Mouse (Mus musculus) neural tube, embryonic 11.5 days (tissue): ENCODE data around the gene 4933430I17Rik. TPM values are rescaled to one million over a fixed set of nuclear protein-coding genes. Genes with fewer than 3 reads are reported as not detected.

Source experiments
- ATAC-seq: fragments of 200-750 bp; cut with Nextera tagmentation; 2 replicates; pipeline ENCODE4 v1.8.0; 2017; ENCODE audit warnings: moderate number of reproducible peaks, mild to moderate bottlenecking, moderate TSS enrichment, moderate library complexity; ENCODE audit not compliant: insufficient read depth, low FRiP score, low TSS enrichment
- DNase-seq: peaks from one replicate; pipeline ENCODE4 v3.0.0-alpha.2; 2015; ENCODE audit warnings: low spot score
- H3K27ac ChIP-seq: fragments of 300-500 bp; sonication (generic); 2 replicates; pipeline ENCODE4 v1.5.1; 2014; ENCODE audit warnings: low read depth, mild to moderate bottlenecking, low read length
- H3K27me3 ChIP-seq: fragments of 300-500 bp; sonication (generic); 2 replicates; pipeline ENCODE4 v1.6.1; 2014; ENCODE audit warnings: mild to moderate bottlenecking, low read length, mixed read lengths; ENCODE audit not compliant: control insufficient read depth, insufficient read depth
- H3K36me3 ChIP-seq: fragments of 300-500 bp; sonication (generic); 2 replicates; pipeline ENCODE4 v1.6.1; 2014; ENCODE audit warnings: mild to moderate bottlenecking, low read length, moderate library complexity, mixed read lengths; ENCODE audit not compliant: control insufficient read depth, insufficient read depth
- H3K4me1 ChIP-seq: fragments of 300-500 bp; sonication (generic); 2 replicates; pipeline ENCODE4 v1.6.1; 2014; ENCODE audit warnings: low read length, mixed read lengths; ENCODE audit not compliant: control insufficient read depth, insufficient read depth
- H3K4me2 ChIP-seq: fragments of 300-500 bp; sonication (generic); 2 replicates; pipeline ENCODE4 v1.6.1; 2014; ENCODE audit warnings: low read depth, mild to moderate bottlenecking, moderate library complexity
- H3K4me3 ChIP-seq: fragments of 300-500 bp; sonication (generic); 2 replicates; pipeline ENCODE4 v1.5.1; 2014; ENCODE audit warnings: low read depth, low read length
- H3K9ac ChIP-seq: fragments of 300-500 bp; sonication (generic); 2 replicates; pipeline ENCODE4 v1.6.1; 2014; ENCODE audit warnings: mild to moderate bottlenecking, low read length
- H3K9me3 ChIP-seq: fragments of 300-500 bp; sonication (generic); 2 replicates; pipeline ENCODE4 v1.6.1; 2016; ENCODE audit warnings: low read length; ENCODE audit not compliant: control insufficient read depth
- WGBS: fragments of 180-500 bp; shearing (Covaris S2); extraction: QIAGEN DNeasy Blood & Tissue Kit; methylation state at CpG from one replicate; pipeline ENCODE4 v1.1.7; 2014; 5-methylcytosine and 5-hydroxymethylcytosine counted together
- polyA plus RNA-seq: library from polyadenylated mRNA; unstranded; fragments of >200 nt; fragmentation: Nextera tagmentation; extraction: Ambion mirVana; gene quantifications from 2 replicates; pipeline ENCODE4 v1.2.1, GENCODE M21; 2014

The 4933430I17Rik gene
- polyA plus RNA-seq, 1 experiment from 2014 or later, result 1.0 TPM

- Histone ChIP-seq H3K9me3 (no peaks in the 10 kb centered on the region), H3K4me1 (no peaks in the 10 kb centered on the region), H3K27ac (no peak overlapping the region), H3K4me2 (no peak overlapping the region), H3K4me3 (no peak overlapping the region), H3K9ac (no peak overlapping the region), H3K36me3 (no peaks in the 10 kb centered on the region), H3K27me3 (peaks cover 1% of the 10 kb centered on the region)
- ATAC-seq (no peak), DNase-seq (no peak)
- WGBS, result 91% methylated on average over 8 of the region's 8 CpGs
Measured at GRCm38 (mm10) chr4:62485450-62486161, 39.6 kb upstream of the 4933430I17Rik start.

- Histone ChIP-seq H3K9ac (no peak overlapping the region), H3K4me1 (no peaks in the 10 kb centered on the region), H3K27me3 (no peaks in the 10 kb centered on the region; the same call in 1 of the 2 replicates), H3K4me3 (no peak overlapping the region), H3K27ac (no peak overlapping the region), H3K9me3 (no peaks in the 10 kb centered on the region), H3K36me3 (no peaks in the 10 kb centered on the region), H3K4me2 (no peak overlapping the region)
- ATAC-seq (no peak), DNase-seq (no peak)
- WGBS, result 90% methylated on average over 15 of the region's 15 CpGs
Measured at GRCm38 (mm10) chr4:62486162-62486696, 38.9 kb upstream of the 4933430I17Rik start.

DNA sequence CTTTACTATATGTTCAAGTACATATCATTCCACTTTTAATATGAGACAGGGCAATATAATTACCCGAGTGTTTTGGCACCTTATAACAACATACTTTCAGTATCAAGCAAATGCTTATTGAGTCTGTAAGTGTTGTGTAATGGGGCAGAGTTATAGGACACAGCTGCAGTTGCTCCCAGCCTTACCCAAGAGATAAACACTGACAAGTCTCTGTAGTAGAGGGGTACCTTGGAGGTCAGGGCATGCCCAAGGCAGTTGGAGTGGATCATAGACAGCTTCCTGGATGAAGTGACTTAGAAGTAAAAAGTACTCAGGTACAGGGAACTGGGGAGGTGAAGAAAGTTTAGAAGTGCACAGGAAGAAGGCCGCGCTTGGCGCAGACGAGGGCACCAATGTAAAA, 38.0 kb upstream of the 4933430I17Rik start:
- no peak for ATAC-seq
- H3K36me3 ChIP-seq, result no peaks in the 10 kb centered on the region
- 95% methylated on average over 5 of the region's 5 CpGs for WGBS

DNA sequence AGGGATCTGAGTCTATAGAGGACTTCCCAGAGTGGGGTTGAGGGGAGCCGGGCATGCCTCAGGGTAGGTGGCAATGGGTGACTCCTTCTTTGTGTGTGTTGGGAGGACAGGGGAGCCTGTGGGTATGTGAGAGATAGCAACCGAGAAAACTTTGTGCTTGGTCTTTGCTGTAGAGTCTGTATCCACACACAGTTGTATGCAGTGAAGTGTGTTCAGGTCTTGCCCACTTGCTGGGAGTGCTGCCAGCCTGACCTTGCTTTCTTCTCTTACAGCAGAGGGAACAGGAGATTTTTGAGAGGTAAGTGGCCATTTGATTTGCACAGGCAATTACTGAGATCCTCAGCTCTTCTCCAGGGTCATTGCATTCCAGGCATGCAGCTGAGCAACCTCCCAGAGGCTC, 37.3 kb upstream of the 4933430I17Rik start:
- Histone ChIP-seq H3K4me2 (no peak overlapping the region), H3K4me1 (no peaks in the 10 kb centered on the region), H3K4me3 (no peak overlapping the region), H3K9ac (no peak overlapping the region), H3K27me3 (no peaks in the 10 kb centered on the region), H3K9me3 (no peaks in the 10 kb centered on the region), H3K36me3 (no peaks in the 10 kb centered on the region), H3K27ac (no peak overlapping the region)
- no peak for DNase-seq
- ATAC-seq, result no peak
- 70% methylated on average over 2 of the region's 2 CpGs for WGBS

More for the DNA sequence above, 38.0 kb upstream of the 4933430I17Rik start:
- H3K27me3 ChIP-seq, result no peaks in the 10 kb centered on the region
- DNase-seq, result no peak
- H3K4me2 ChIP-seq, result no peak overlapping the region
- no peak overlapping the region for H3K9ac ChIP-seq
- H3K4me1 ChIP-seq, result no peaks in the 10 kb centered on the region
- H3K27ac ChIP-seq, result no peak overlapping the region
- no peaks in the 10 kb centered on the region for H3K9me3 ChIP-seq
- H3K4me3 ChIP-seq, result no peak overlapping the region

DNA sequence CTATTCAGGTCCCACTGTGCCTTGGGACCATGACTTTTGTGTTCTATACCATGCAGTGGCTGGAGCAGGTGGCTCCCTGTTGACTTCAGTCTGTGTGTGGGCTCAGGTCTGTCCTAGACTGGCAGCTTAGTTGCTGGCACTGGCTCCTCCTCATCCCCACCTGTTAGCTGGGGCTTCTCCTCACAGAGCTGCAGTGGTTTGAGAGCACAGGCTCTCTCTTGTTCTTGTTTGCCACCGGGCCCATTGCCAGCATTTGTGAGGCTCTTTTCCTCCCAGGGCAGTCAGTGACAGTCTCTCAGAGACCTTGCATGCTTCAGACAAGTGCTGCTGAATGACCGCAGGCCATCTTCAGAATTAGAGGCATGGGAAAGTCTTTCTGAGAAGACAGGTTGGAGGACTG, 32.5 kb upstream of the 4933430I17Rik start:
- no peaks in the 10 kb centered on the region for H3K9me3 ChIP-seq
- 94% methylated on average over 2 of the region's 2 CpGs for WGBS
- DNase-seq (no peak), ATAC-seq (no peak)
- no peak overlapping the region for H3K4me3 ChIP-seq
- H3K27me3 ChIP-seq, result no peaks in the 10 kb centered on the region
- no peak overlapping the region for H3K27ac ChIP-seq
- H3K4me2 ChIP-seq, result no peak overlapping the region
- no peaks in the 10 kb centered on the region for H3K4me1 ChIP-seq
- H3K9ac ChIP-seq, result no peak overlapping the region
- no peaks in the 10 kb centered on the region for H3K36me3 ChIP-seq

DNA sequence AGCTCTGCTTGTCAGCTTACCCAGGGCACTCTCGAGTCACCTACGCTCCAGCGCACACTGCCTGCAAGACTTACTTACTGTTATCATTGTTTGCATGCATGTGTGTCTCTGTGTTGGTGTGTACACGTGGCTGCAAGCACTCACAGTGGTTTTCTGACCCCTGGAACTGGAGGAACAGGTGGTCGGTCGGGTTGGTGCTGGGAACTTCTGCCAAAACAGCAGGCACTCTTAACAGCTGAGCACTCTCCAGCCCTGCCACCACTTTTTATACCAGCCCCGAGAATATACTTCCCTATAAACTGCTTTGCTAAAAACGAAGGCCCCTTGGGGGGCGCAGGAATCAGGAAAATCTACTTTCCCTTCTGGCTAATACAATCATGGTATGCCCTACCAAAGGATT, 30.9 kb upstream of the 4933430I17Rik start:
- H3K27me3 ChIP-seq, result no peaks in the 10 kb centered on the region
- no peak for DNase-seq
- H3K36me3 ChIP-seq, result no peaks in the 10 kb centered on the region; the same call in 1 of the 2 replicates
- 74% methylated on average over 9 of the region's 9 CpGs for WGBS
- H3K9me3 ChIP-seq, result no peaks in the 10 kb centered on the region
- no peaks in the 10 kb centered on the region for H3K4me1 ChIP-seq
- no peak for ATAC-seq
- no peak overlapping the region for H3K4me3 ChIP-seq
- H3K27ac ChIP-seq, result no peak overlapping the region
- H3K9ac ChIP-seq, result no peak overlapping the region
- no peak overlapping the region for H3K4me2 ChIP-seq

GRCm38 (mm10) chr4:62495946-62496345, 29.2 kb upstream of the 4933430I17Rik start:
- Histone ChIP-seq H3K4me3 (no peak overlapping the region), H3K36me3 (no peaks in the 10 kb centered on the region; the same call in 1 of the 2 replicates), H3K27me3 (no peaks in the 10 kb centered on the region), H3K9ac (no peak overlapping the region), H3K4me2 (no peak overlapping the region), H3K27ac (no peak overlapping the region), H3K4me1 (no peaks in the 10 kb centered on the region), H3K9me3 (no peaks in the 10 kb centered on the region)
- 82% methylated on average over 8 of the region's 8 CpGs for WGBS
- ATAC-seq (no peak), DNase-seq (no peak)

DNA sequence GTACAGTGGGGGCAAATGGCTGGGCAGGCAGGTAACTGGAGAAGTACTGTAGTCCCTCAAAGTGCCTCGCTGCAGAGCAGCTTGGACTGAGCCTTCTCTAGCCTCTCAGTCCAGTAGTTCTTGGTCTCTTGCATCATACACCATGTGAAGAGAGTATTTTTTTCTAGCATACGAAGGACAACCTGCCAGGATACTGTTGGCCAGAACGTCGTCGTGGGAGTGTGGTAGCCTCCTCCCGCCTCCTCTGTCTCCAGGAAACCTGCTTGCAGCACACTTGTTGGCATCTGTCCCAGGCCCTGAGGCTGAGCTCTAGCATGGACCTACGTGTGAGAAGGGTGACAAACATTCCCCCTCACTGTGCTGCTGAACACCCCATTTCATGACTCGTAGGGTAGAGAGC, 28.4 kb upstream of the 4933430I17Rik start:
- ATAC-seq (no peak), DNase-seq (no peak)
- Histone ChIP-seq H3K4me3 (no peak overlapping the region), H3K4me1 (peaks cover 3% of the 10 kb centered on the region; the same call in 1 of the 2 replicates), H3K4me2 (no peak overlapping the region), H3K9me3 (no peaks in the 10 kb centered on the region), H3K9ac (no peak overlapping the region), H3K36me3 (no peaks in the 10 kb centered on the region; the same call in 1 of the 2 replicates), H3K27ac (no peak overlapping the region), H3K27me3 (no peaks in the 10 kb centered on the region)
- WGBS, result 84% methylated on average over 8 of the region's 8 CpGs

- Histone ChIP-seq H3K27ac (no peak overlapping the region), H3K4me1 (peaks cover 3% of the 10 kb centered on the region; the same call in 1 of the 2 replicates), H3K9me3 (no peaks in the 10 kb centered on the region), H3K4me3 (no peak overlapping the region), H3K36me3 (no peaks in the 10 kb centered on the region; the same call in 1 of the 2 replicates), H3K4me2 (no peak overlapping the region), H3K27me3 (no peaks in the 10 kb centered on the region), H3K9ac (no peak overlapping the region)
- WGBS, result 88% methylated on average over 4 of the region's 4 CpGs
- DNase-seq, result no peak
- no peak for ATAC-seq
Measured at GRCm38 (mm10) chr4:62500799-62501198, 24.4 kb upstream of the 4933430I17Rik start.
